8 mouse cellular contexts compared by ENCODE assay signal in the genomic region with DNA sequence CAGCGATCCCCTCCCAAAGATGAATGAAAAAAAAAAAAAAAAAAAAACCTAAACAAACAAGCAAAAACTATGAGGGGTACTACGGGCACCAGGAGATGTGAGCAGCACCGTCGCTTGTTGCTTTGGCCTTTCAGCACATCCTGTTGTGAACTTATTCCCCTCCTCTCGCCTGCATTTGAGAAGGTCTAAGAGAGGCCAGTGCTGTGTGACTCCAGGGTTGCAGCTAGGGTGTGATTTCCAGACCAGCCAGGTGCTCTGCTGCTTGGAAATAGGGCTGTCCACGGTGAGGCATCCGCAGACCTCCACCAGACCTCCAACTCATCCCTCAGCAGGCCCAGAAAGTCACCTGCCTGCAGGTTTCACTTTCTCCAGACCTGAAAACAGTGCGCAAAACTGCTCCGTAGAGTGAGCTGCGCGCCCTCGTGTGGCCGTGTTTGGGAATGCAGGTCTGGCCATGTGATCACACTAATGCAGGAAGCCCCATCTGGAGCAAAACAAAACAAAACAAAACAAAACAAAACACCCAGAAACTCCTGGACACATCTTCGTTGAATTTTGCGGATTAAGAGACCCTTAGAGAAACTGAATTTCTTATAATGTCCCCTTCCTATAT.
DNase-seq lines count a peak whose midpoint lies in the region; ATAC-seq and TF ChIP-seq lines count a peak whose summit lies in the region.

No protein-coding gene starts in this region.

- H3K4me3 ChIP-seq in MEL (ENCODE audit: control insufficient read depth in 1 of 2, insufficient read depth in 1 of 2, low read depth in 2 of 2, low read length in 2 of 2): peak overlapping the region; percentile 85 to 99
- H3K4me3 ChIP-seq in forebrain, postnatal 0 days (ENCODE audit: low read depth, low read length): no peak overlapping the region
- H3K4me3 ChIP-seq in lung, embryonic 14.5 days (ENCODE audit: low read depth, low read length): peak overlapping the region; percentile 13; the same call in 1 of the 2 replicates

- TF ChIP-seq CTCF in MEL (IDR thresholded peaks at IDR 0.05 in 2 of 3, conservative IDR thresholded peaks at IDR 0.05 in 1 of 3; ENCODE audit: control insufficient read depth in 1 of 3, insufficient read depth in 1 of 3, low read depth in 2 of 3, low read length in 3 of 3, poor library complexity in 1 of 3, severe bottlenecking in 1 of 3): peak; percentile 81 to 95 (median 86)
- TF ChIP-seq CTCF in forebrain, postnatal 0 days (IDR thresholded peaks at IDR 0.05; ENCODE audit: low read depth): peak; percentile 95
- peak; percentile 94 for TF ChIP-seq CTCF in lung, embryonic 14.5 days (IDR thresholded peaks at IDR 0.05; ENCODE audit: low read depth)

- ATAC-seq in forebrain, postnatal 0 days: peak; percentile 69
- ATAC-seq in lung, embryonic 14.5 days (ENCODE audit: insufficient read depth): peak; percentile 57; the same call in 1 of the 2 replicates
- peak; percentile 82 for ATAC-seq in neutrophil, adult 5-6 weeks (ENCODE audit: extremely low read depth, insufficient number of reproducible peaks, low FRiP score, poor library complexity, severe bottlenecking)

- no peak overlapping the region for H3K27ac ChIP-seq in MEL (ENCODE audit: control insufficient read depth, low read depth, low read length)
- no peak overlapping the region for H3K27ac ChIP-seq in forebrain, postnatal 0 days (ENCODE audit: low read depth, low read length)
- H3K27ac ChIP-seq in lung, embryonic 14.5 days (ENCODE audit: low read depth): no peak overlapping the region

- peak; percentile 59 for TF ChIP-seq RAD21 in MEL (IDR thresholded peaks at IDR 0.05; ENCODE audit: low read depth, low read length)

- no peaks in the 10 kb centered on the region for H3K36me3 ChIP-seq in MEL (ENCODE audit: control insufficient read depth in 1 of 2, insufficient read depth in 2 of 2, low read length in 2 of 2)
- no peaks in the 10 kb centered on the region for H3K36me3 ChIP-seq in forebrain, postnatal 0 days (ENCODE audit: insufficient read depth)
- no peaks in the 10 kb centered on the region for H3K36me3 ChIP-seq in lung, embryonic 14.5 days (ENCODE audit: insufficient read depth)

- no peaks in the 10 kb centered on the region for H3K79me2 ChIP-seq in MEL (ENCODE audit: control insufficient read depth, insufficient read depth, low read length, poor library complexity)

- DNase-seq in MEL (ENCODE audit: low read depth, low spot score): peak; percentile 92
- DNase-seq in cerebellum, adult 18-20 months: peak; percentile 81 to 89
- peak; percentile 89 for DNase-seq in forebrain, postnatal 0 days
- DNase-seq in heart, postnatal 4 days: peak; percentile 91
- DNase-seq in layer of hippocampus, adult 8-10 months (ENCODE audit: low spot score in 2 of 2): peak; percentile 58 to 88
- peak; percentile 93 for DNase-seq in lung, embryonic 14.5 days
- DNase-seq in testis, postnatal 14 days (ENCODE audit: low spot score): peak; percentile 70

- H3K4me1 ChIP-seq in MEL (ENCODE audit: control insufficient read depth in 1 of 2, insufficient read depth in 2 of 2, low read length in 2 of 2): peaks cover 0 to 7% of the 10 kb centered on the region in 2 experiments
- no peaks in the 10 kb centered on the region for H3K4me1 ChIP-seq in forebrain, postnatal 0 days (ENCODE audit: insufficient read depth)
- H3K4me1 ChIP-seq in lung, embryonic 14.5 days (ENCODE audit: insufficient read depth): no peaks in the 10 kb centered on the region

- peak overlapping the region; percentile 71 for H3K9ac ChIP-seq in MEL (ENCODE audit: control insufficient read depth, low read depth, low read length, poor library complexity, severe bottlenecking)
- no peak overlapping the region for H3K9ac ChIP-seq in forebrain, postnatal 0 days
- 0 out of 2 replicates have a peak overlapping the region, but pooled peaks have one; percentile 31 for H3K9ac ChIP-seq in lung, embryonic 14.5 days

- WGBS in forebrain, postnatal 0 days: 27% methylated on average over 15 of the region's 15 CpGs
- WGBS in lung, embryonic 14.5 days: 17% methylated on average over 15 of the region's 15 CpGs

- peak overlapping the region; percentile 23; the same call in 1 of the 2 replicates for H3K4me2 ChIP-seq in forebrain, postnatal 0 days (ENCODE audit: low read depth)
- H3K4me2 ChIP-seq in lung, embryonic 14.5 days: peak overlapping the region; percentile 53

- TF ChIP-seq POLR2A in MEL (IDR thresholded peaks at IDR 0.05; ENCODE audit: control insufficient read depth in 1 of 2, insufficient read depth in 1 of 2, low read depth in 1 of 2, low read length in 2 of 2, poor library complexity in 1 of 2): peak in 1 of 2 experiments; percentile 25; a peak in 1 of 4 replicates

- H3K9me3 ChIP-seq in MEL (replicated peaks; ENCODE audit: insufficient read depth, low read length): no peaks in the 10 kb centered on the region
- H3K9me3 ChIP-seq in forebrain, postnatal 0 days (ENCODE audit: low read length): no peaks in the 10 kb centered on the region
- H3K9me3 ChIP-seq in lung, embryonic 14.5 days (ENCODE audit: low read depth, low read length): no peaks in the 10 kb centered on the region

- TF ChIP-seq EP300 in MEL (IDR thresholded peaks at IDR 0.05; ENCODE audit: low read depth in 1 of 2, low read length in 2 of 2): no peak

- no peaks in the 10 kb centered on the region for H3K27me3 ChIP-seq in MEL (ENCODE audit: control insufficient read depth in 1 of 2, insufficient read depth in 2 of 2, low read length in 2 of 2)
- no peaks in the 10 kb centered on the region for H3K27me3 ChIP-seq in forebrain, postnatal 0 days (ENCODE audit: insufficient read depth, low read length)
- no peaks in the 10 kb centered on the region for H3K27me3 ChIP-seq in lung, embryonic 14.5 days (ENCODE audit: insufficient read depth, low read length)

TF ChIP-seq in MEL, 35 proteins besides CTCF, POLR2A, EP300 and RAD21:
- no peak for TF ChIP-seq NRF1 (IDR thresholded peaks at IDR 0.05; ENCODE audit: insufficient read depth, low read depth, low read length, poor library complexity, severe bottlenecking)
- no peak for TF ChIP-seq JUND (IDR thresholded peaks at IDR 0.05; ENCODE audit: low read depth, low read length)
- TF ChIP-seq MYB (IDR thresholded peaks at IDR 0.05; ENCODE audit: low read depth, low read length): no peak
- TF ChIP-seq SMC3 (IDR thresholded peaks at IDR 0.05; ENCODE audit: low read depth, low read length): peak; percentile 79
- TF ChIP-seq ZMIZ1 (IDR thresholded peaks at IDR 0.05; ENCODE audit: low read depth, low read length): no peak
- TF ChIP-seq MXI1 (IDR thresholded peaks at IDR 0.05; ENCODE audit: low read depth, low read length): peak; percentile 75
- peak; percentile 85 for TF ChIP-seq MAX (IDR thresholded peaks at IDR 0.05; ENCODE audit: low read length)
- TF ChIP-seq USF1 (IDR thresholded peaks at IDR 0.05; ENCODE audit: low read depth, low read length): peak; percentile 91
- peak; percentile 50; the same call in 1 of the 2 replicates for TF ChIP-seq HCFC1 (IDR thresholded peaks at IDR 0.05; ENCODE audit: low read depth, low read length)
- no peak for TF ChIP-seq POLR2AphosphoS2 (IDR thresholded peaks at IDR 0.05; ENCODE audit: low read length)
- no peak for TF ChIP-seq ELF1 (IDR thresholded peaks at IDR 0.05; ENCODE audit: low read depth, low read length)
- TF ChIP-seq ZC3H11A (IDR thresholded peaks at IDR 0.05; ENCODE audit: low read depth, low read length): peak; percentile 58
- TF ChIP-seq USF2 (IDR thresholded peaks at IDR 0.05; ENCODE audit: borderline replicate concordance in 1 of 2, insufficient read depth in 1 of 2, low read depth in 1 of 2, low read length in 2 of 2): peak in 1 of 2 experiments; percentile 64; a peak in 2 of 4 replicates
- peak; percentile 82; the same call in 1 of the 2 replicates for TF ChIP-seq ZKSCAN1 (IDR thresholded peaks at IDR 0.05; ENCODE audit: low read depth, low read length)
- TF ChIP-seq SIN3A (IDR thresholded peaks at IDR 0.05; ENCODE audit: low read length): peak; percentile 64; the same call in 1 of the 2 replicates
- no peak for TF ChIP-seq TCF12 (IDR thresholded peaks at IDR 0.05; ENCODE audit: low read depth, low read length)
- TF ChIP-seq POLR2AphosphoS5 (IDR thresholded peaks at IDR 0.05; ENCODE audit: borderline replicate concordance, low read depth, low read length): no peak
- TF ChIP-seq ETS1 (IDR thresholded peaks at IDR 0.05; ENCODE audit: low read depth, low read length): peak; percentile 36; the same call in 1 of the 2 replicates
- TF ChIP-seq TBP (IDR thresholded peaks at IDR 0.05; ENCODE audit: low read depth, low read length): 0 out of 2 replicates have a peak, but pooled peaks have one; percentile 11
- no peak for TF ChIP-seq GATA1 (IDR thresholded peaks at IDR 0.05; ENCODE audit: low read depth, low read length)
